Mouse (Mus musculus): ENCODE measurements around the gene 1700022I11Rik. TPM values are rescaled to one million over a fixed set of nuclear protein-coding genes. Genes with fewer than 3 reads are reported as not detected.

The 1700022I11Rik gene
- polyA plus RNA-seq, 1 experiment from 2014 or later = 0.50 TPM

DNA sequence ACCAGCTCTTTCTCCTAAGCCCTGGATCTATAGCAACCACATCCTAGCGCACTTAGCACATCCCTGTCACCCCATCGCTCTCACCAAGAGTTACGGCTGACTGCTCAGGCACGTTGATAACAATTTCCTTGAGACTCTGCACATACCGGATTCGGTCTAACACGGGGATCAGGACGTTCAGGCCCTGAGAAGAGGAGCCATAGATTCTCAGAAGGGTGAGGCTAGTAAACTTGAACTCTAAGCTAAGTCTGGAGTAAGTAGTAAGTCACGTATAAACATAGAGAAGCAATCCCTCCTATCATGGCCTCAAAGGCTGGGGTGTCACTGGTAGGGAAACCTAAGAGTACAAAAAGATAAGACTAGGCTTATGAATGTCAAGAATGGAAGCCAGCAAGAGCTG lies 60.9 kb downstream of the 1700022I11Rik start:
- H3K4me2 ChIP-seq = peak overlapping the region; percentile 83
- peaks cover 51% of the 10 kb centered on the region for H3K36me3 ChIP-seq
- 66% methylated on average over 9 of the region's 9 CpGs for WGBS

DNA sequence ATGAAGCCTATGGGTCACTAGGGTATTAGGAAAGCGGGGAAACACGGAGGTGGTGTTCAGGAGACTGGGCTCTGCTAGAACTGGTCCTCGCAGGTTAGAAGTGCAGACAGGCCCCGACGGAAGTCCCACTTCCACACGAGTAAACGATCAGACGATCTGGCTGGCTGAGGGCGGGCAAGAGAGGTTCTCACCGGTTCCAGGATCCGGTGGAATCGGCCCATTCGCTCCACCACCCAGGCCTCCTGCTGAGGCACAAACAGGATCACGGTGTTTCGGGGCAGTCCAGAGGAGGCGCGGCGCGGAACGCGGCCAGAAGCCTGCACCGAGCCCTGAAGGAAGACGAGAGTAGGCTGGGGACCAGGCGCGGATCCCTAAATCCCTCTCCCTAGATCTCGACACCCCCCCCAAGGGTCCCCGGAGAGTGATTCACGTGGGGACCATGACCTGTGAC lies 61.4 kb downstream of the 1700022I11Rik start:
- H3K36me3 ChIP-seq = peaks cover 55% of the 10 kb centered on the region
- peaks cover 25% of the 10 kb centered on the region for H3K4me1 ChIP-seq
- H3K4me3 ChIP-seq (replicated peaks) = peak overlapping the region; percentile 88
- WGBS = under 1% methylated on average over 28 of the region's 28 CpGs
- no peaks in the 10 kb centered on the region for H3K9me3 ChIP-seq (replicated peaks)
- peak; percentile 40 for ATAC-seq (ENCODE audit: low FRiP score)
- H3K9ac ChIP-seq (replicated peaks) = peak overlapping the region; percentile 89
- H3K4me2 ChIP-seq = peak overlapping the region; percentile 83
- H3K27me3 ChIP-seq (replicated peaks) = no peaks in the 10 kb centered on the region
- peak overlapping the region; percentile 93 for H3K27ac ChIP-seq (replicated peaks)

More for the DNA sequence above, 60.9 kb downstream of the 1700022I11Rik start:
- no peak for ATAC-seq (ENCODE audit: low FRiP score)
- Histone ChIP-seq H3K4me3 (replicated peaks) (peak overlapping the region; percentile 88), H3K27ac (replicated peaks) (peak overlapping the region; percentile 93), H3K9me3 (replicated peaks) (no peaks in the 10 kb centered on the region), H3K9ac (replicated peaks) (peak overlapping the region; percentile 89), H3K4me1 (peaks cover 25% of the 10 kb centered on the region), H3K27me3 (replicated peaks) (no peaks in the 10 kb centered on the region)

DNA sequence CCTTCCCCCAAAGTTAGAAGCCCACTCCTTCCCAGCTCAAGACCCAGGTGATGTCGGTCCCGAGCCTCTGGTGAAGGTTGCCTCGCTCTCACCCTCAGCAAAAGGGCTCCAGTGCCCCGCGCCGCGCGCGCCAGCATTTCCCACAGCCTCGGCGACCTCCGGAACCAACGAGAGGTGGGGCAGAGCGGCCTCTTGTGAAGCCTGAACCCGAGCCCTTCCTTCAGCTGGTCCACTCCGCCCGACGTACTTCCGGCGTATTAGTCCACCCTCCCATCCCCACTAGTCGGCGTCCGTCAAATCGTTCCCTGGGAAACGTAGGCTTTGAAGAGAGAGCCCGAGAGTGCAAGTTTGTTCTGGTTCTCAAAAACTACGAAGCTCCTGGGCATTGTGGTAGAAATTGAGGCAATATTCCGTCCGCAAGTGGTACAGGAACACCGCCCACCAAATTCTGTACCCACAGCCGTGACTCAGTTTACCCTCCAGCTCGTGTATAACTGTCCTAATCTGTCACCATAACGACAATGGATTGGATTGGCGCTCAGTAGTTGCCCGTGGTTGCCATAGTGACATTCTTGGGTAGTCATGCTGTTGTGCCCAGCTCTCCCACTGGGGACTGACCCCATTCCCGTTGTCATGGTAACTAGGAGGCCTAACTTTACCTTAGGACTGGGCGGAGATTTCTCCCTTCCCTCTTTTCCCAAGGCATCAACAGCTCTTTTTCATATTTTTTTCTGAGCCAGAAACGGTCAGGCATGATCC lies 62.0 kb downstream of the 1700022I11Rik start, which contains the start of gene Stoml2:
Gene Stoml2, minus strand, starts transcription at position 474 of the 759 bp plus-strand sequence.
- ATAC-seq (ENCODE audit: low FRiP score) = peak; percentile 95
- Histone ChIP-seq H3K4me3 (replicated peaks) (peak within 1 kb of the TSS; percentile 88), H3K4me2 (peak within 1 kb of the TSS; percentile 83), H3K9me3 (replicated peaks) (no peaks in the 10 kb centered on the region), H3K27ac (replicated peaks) (peak within 1 kb of the TSS; percentile 93), H3K27me3 (replicated peaks) (no peaks in the 10 kb centered on the region), H3K9ac (replicated peaks) (peak within 1 kb of the TSS; percentile 89), H3K36me3 (peaks cover 61% of the 10 kb centered on the region), H3K4me1 (peaks cover 25% of the 10 kb centered on the region)
- under 1% methylated on average over 38 of the region's 38 CpGs for WGBS

DNA sequence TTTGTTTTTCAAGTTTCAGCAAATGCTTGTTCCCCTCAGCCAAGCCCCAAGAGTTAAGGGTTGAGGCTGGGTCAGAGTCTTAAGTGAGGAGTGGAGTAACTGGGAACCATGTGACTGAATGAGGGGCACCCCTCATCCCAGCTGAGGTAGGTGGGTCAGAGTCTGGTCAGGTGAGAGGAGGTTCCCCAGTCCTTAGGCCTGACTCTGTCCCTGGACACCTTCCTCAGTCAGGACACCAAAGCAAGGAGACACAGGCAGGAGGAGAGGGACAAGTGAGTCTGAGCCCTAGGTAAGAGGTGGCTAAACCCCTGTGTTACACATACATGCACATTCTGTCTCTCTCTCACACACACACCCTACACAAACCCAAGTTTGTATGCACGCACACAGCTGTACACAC lies 63.1 kb downstream of the 1700022I11Rik start:
- H3K9ac ChIP-seq (replicated peaks) = no peak overlapping the region
- no peaks in the 10 kb centered on the region for H3K27me3 ChIP-seq (replicated peaks)
- H3K4me3 ChIP-seq (replicated peaks) = no peak overlapping the region
- H3K27ac ChIP-seq (replicated peaks) = peak overlapping the region; percentile 11; the same call in 1 of the 2 replicates
- H3K9me3 ChIP-seq (replicated peaks) = no peaks in the 10 kb centered on the region
- H3K4me2 ChIP-seq = no peak overlapping the region
- H3K36me3 ChIP-seq = peaks cover 59% of the 10 kb centered on the region
- ATAC-seq (ENCODE audit: low FRiP score) = no peak
- WGBS = 89% methylated on average over 1 of the region's 1 CpGs
- peaks cover 32% of the 10 kb centered on the region for H3K4me1 ChIP-seq

Other genes with a start within 250 kb of the 1700022I11Rik start
- 0.27 and 0.41 TPM in 2 replicates for gene 4930578G10Rik, start 234.1 kb upstream of the 1700022I11Rik start, polyA plus RNA-seq (2015; fragmentation: Nextera tagmentation; extraction: Ambion mirVana)
- gene Ccl19, start 213.0 kb upstream of the 1700022I11Rik start, polyA plus RNA-seq (2015; fragmentation: Nextera tagmentation; extraction: Ambion mirVana) = 0.45 and 1.0 TPM in 2 replicates
- gene Ccl21a, start 195.6 kb upstream of the 1700022I11Rik start, polyA plus RNA-seq (2015; fragmentation: Nextera tagmentation; extraction: Ambion mirVana) = 1.1 and 29.5 TPM in 2 replicates
- gene Fam205a1, start 115.7 kb upstream of the 1700022I11Rik start, polyA plus RNA-seq (2015; fragmentation: Nextera tagmentation; extraction: Ambion mirVana) = 0.08 TPM in 1 of 2 replicates, not detected in the other
- 0.49 and 0.51 TPM in 2 replicates for gene Gm12394, start 112.8 kb upstream of the 1700022I11Rik start, polyA plus RNA-seq (2015; fragmentation: Nextera tagmentation; extraction: Ambion mirVana)
- gene Fam205c, start 95.4 kb upstream of the 1700022I11Rik start, polyA plus RNA-seq (2015; fragmentation: Nextera tagmentation; extraction: Ambion mirVana) = 1.4 and 2.6 TPM in 2 replicates
- 40.2 and 46.1 TPM in 2 replicates for gene Phf24, start 52.9 kb upstream of the 1700022I11Rik start, polyA plus RNA-seq (2015; fragmentation: Nextera tagmentation; extraction: Ambion mirVana)
- gene Dnajb5, start 19.8 kb upstream of the 1700022I11Rik start, polyA plus RNA-seq (2015; fragmentation: Nextera tagmentation; extraction: Ambion mirVana) = 44.3 and 48.7 TPM in 2 replicates
- 477 and 496 TPM in 2 replicates for gene Vcp, start 30.9 kb downstream of the 1700022I11Rik start, polyA plus RNA-seq (2015; fragmentation: Nextera tagmentation; extraction: Ambion mirVana)
- 21.0 and 22.8 TPM in 2 replicates for gene Fancg, start 40.9 kb downstream of the 1700022I11Rik start, polyA plus RNA-seq (2015; fragmentation: Nextera tagmentation; extraction: Ambion mirVana)
- 27.8 and 30.8 TPM in 2 replicates for gene Pigo, start 56.2 kb downstream of the 1700022I11Rik start, polyA plus RNA-seq (2015; fragmentation: Nextera tagmentation; extraction: Ambion mirVana)
- gene Stoml2, start 62.1 kb downstream of the 1700022I11Rik start, polyA plus RNA-seq (2015; fragmentation: Nextera tagmentation; extraction: Ambion mirVana) = 231 and 240 TPM in 2 replicates
- 27.5 and 28.5 TPM in 2 replicates for gene Fam214b, start 76.6 kb downstream of the 1700022I11Rik start, polyA plus RNA-seq (2015; fragmentation: Nextera tagmentation; extraction: Ambion mirVana)
- gene Unc13b, start 89.3 kb downstream of the 1700022I11Rik start, polyA plus RNA-seq (2015; fragmentation: Nextera tagmentation; extraction: Ambion mirVana) = 11.1 and 12.3 TPM in 2 replicates